Mouse (Mus musculus) myocyte (in vitro differentiated cells): ENCODE results near the gene Asap3. TPM values are rescaled to one million over a fixed set of nuclear protein-coding genes. Genes with fewer than 3 reads are reported as not detected.

Source experiments
- H3K27me3 ChIP-seq: one replicate; pipeline ENCODE4 v1.6.1; 2011; ENCODE audit not compliant: control insufficient read depth, insufficient read depth, insufficient read length
- H3K36me3 ChIP-seq: one replicate; pipeline ENCODE4 v1.6.1; 2011; ENCODE audit not compliant: control insufficient read depth, insufficient read depth
- H3K4me2 ChIP-seq: one replicate; pipeline ENCODE4 v1.6.1; 2011; ENCODE audit warnings: low read depth, control low read depth
- H3K4me3 ChIP-seq: one replicate; pipeline ENCODE4 v1.5.1; 2011; ENCODE audit warnings: mild to moderate bottlenecking, control low read depth, moderate library complexity
- H3K79me2 ChIP-seq: one replicate; pipeline ENCODE4 v1.6.1; 2011; ENCODE audit not compliant: control insufficient read depth, insufficient read depth
- H3ac ChIP-seq: one replicate; pipeline ENCODE4 v1.6.1; 2011; ENCODE audit not compliant: control insufficient read depth, insufficient read length
- CEBPB ChIP-seq: IDR thresholded peaks from 2 replicates; pipeline ENCODE4 v1.6.1; 2011; ENCODE audit warnings: mild to moderate bottlenecking, moderate library complexity; ENCODE audit not compliant: poor library complexity, insufficient read depth, severe bottlenecking
- E2F4 ChIP-seq: IDR thresholded peaks from one replicate; pipeline ENCODE4 v1.6.1; 2011; ENCODE audit warnings: mild to moderate bottlenecking, control low read depth, moderate library complexity; ENCODE audit not compliant: insufficient read depth
- MAX ChIP-seq: IDR thresholded peaks from one replicate; pipeline ENCODE4 v1.6.1; 2011; ENCODE audit warnings: low read depth, mild to moderate bottlenecking, control low read depth
- MYOD1 ChIP-seq, 3 experiments: IDR thresholded peaks; one replicate each; pipeline ENCODE4 v1.6.1; 2011; ENCODE audit warnings: control low read depth in 2 of 3, low read depth in 2 of 3, mild to moderate bottlenecking in 2 of 3, moderate library complexity in 1 of 3; ENCODE audit not compliant: insufficient read length in 2 of 3, control insufficient read depth in 1 of 3
- MYOG ChIP-seq, 3 experiments: IDR thresholded peaks; one replicate each; pipeline ENCODE4 v1.6.1; 2011; ENCODE audit warnings: control low read depth in 2 of 3, low read depth in 2 of 3, mild to moderate bottlenecking in 2 of 3; ENCODE audit not compliant: insufficient read length in 2 of 3, control insufficient read depth in 1 of 3, insufficient read depth in 1 of 3
- POLR2A ChIP-seq: IDR thresholded peaks from one replicate; pipeline ENCODE4 v1.6.1; 2011; ENCODE audit warnings: low read depth, mild to moderate bottlenecking, control low read depth, moderate library complexity; ENCODE audit not compliant: insufficient read length
- POLR2AphosphoS2 ChIP-seq: IDR thresholded peaks from one replicate; pipeline ENCODE4 v1.6.1; 2011; ENCODE audit warnings: low read depth, control low read depth; ENCODE audit not compliant: insufficient read length
- REST ChIP-seq: IDR thresholded peaks from one replicate; pipeline ENCODE4 v1.6.1; 2011; ENCODE audit warnings: mild to moderate bottlenecking, control low read depth, moderate library complexity; ENCODE audit not compliant: insufficient read depth, insufficient read length
- SRF ChIP-seq: IDR thresholded peaks from one replicate; pipeline ENCODE4 v1.6.1; 2011; ENCODE audit warnings: low read depth; ENCODE audit not compliant: control insufficient read depth, insufficient read length
- TCF12 ChIP-seq: IDR thresholded peaks from one replicate; pipeline ENCODE4 v1.6.1; 2011; ENCODE audit warnings: mild to moderate bottlenecking, control low read depth; ENCODE audit not compliant: poor library complexity, insufficient read depth, severe bottlenecking
- TCF3 ChIP-seq: IDR thresholded peaks from one replicate; pipeline ENCODE4 v1.6.1; 2011; ENCODE audit warnings: low read depth, control low read depth; ENCODE audit not compliant: insufficient read length
- USF1 ChIP-seq: IDR thresholded peaks from one replicate; pipeline ENCODE4 v1.6.1; 2011; ENCODE audit warnings: low read depth, mild to moderate bottlenecking, control low read depth, moderate library complexity
- polyA plus RNA-seq: library from polyadenylated mRNA; unstranded; fragments of >200 nt; fragmentation: generic; extraction: Trizol; gene quantifications from one replicate; pipeline ENCODE4 v1.2.1, GENCODE M21; 2012; ENCODE audit warnings: missing spikeins

Asap3 gene
- polyA plus RNA-seq, 1 experiment = 3.9 TPM

GRCm38 (mm10) chr4:136204775-136205174, 1.4 kb upstream of the Asap3 start:
- TF ChIP-seq CEBPB = no peak
- TF ChIP-seq MYOG (IDR thresholded peaks at IDR 0.05; ENCODE audit: control insufficient read depth in 1 of 3, insufficient read depth in 1 of 3, insufficient read length in 2 of 3, low read depth in 2 of 3) = no peak
- TF ChIP-seq MYOD1 (IDR thresholded peaks at IDR 0.05; ENCODE audit: control insufficient read depth in 1 of 3, insufficient read length in 2 of 3, low read depth in 2 of 3) = no peak
- TF ChIP-seq POLR2AphosphoS2 = no peak
- TF ChIP-seq TCF3 = no peak
- no peak for TF ChIP-seq TCF12
- no peaks in the 10 kb centered on the region for H3K27me3 ChIP-seq
- H3K36me3 ChIP-seq = no peaks in the 10 kb centered on the region
- H3K4me2 ChIP-seq = no peak overlapping the region
- no peak overlapping the region for H3K4me3 ChIP-seq
- no peak overlapping the region for H3ac ChIP-seq
- no peaks in the 10 kb centered on the region for H3K79me2 ChIP-seq

- Histone ChIP-seq H3K79me2 (peaks cover 1% of the 10 kb centered on the region), H3ac (peak overlapping the region; percentile 26), H3K4me2 (peak overlapping the region; percentile 89), H3K36me3 (no peaks in the 10 kb centered on the region), H3K4me3 (peak overlapping the region; percentile 40), H3K27me3 (no peaks in the 10 kb centered on the region)
- TF ChIP-seq POLR2A = no peak
- TF ChIP-seq E2F4 = no peak
- no peak for TF ChIP-seq MYOG (IDR thresholded peaks at IDR 0.05; ENCODE audit: control insufficient read depth in 1 of 3, insufficient read depth in 1 of 3, insufficient read length in 2 of 3, low read depth in 2 of 3)
- no peak for TF ChIP-seq TCF12
- no peak for TF ChIP-seq MYOD1 (IDR thresholded peaks at IDR 0.05; ENCODE audit: control insufficient read depth in 1 of 3, insufficient read length in 2 of 3, low read depth in 2 of 3)
- TF ChIP-seq CEBPB = no peak
- no peak for TF ChIP-seq MAX
- no peak for TF ChIP-seq SRF
- TF ChIP-seq REST = no peak
- TF ChIP-seq TCF3 = no peak
- no peak for TF ChIP-seq USF1
- TF ChIP-seq POLR2AphosphoS2 = no peak
Observed at GRCm38 (mm10) chr4:136206943-136207342, 778 bp downstream of the Asap3 start.

GRCm38 (mm10) chr4:136210931-136211330, 4.8 kb downstream of the Asap3 start:
- Histone ChIP-seq H3K79me2 (peaks cover 6% of the 10 kb centered on the region), H3K27me3 (no peaks in the 10 kb centered on the region), H3K36me3 (no peaks in the 10 kb centered on the region), H3ac (no peak overlapping the region), H3K4me3 (no peak overlapping the region), H3K4me2 (peak overlapping the region; percentile 48)
- TF ChIP-seq TCF12 (no peak), CEBPB (no peak), SRF (no peak), MAX (no peak), REST (no peak), E2F4 (no peak), TCF3 (no peak), MYOG (IDR thresholded peaks at IDR 0.05; ENCODE audit: control insufficient read depth in 1 of 3, insufficient read depth in 1 of 3, insufficient read length in 2 of 3, low read depth in 2 of 3) (no peak), POLR2AphosphoS2 (no peak)

GRCm38 (mm10) chr4:136213629-136214028, 7.5 kb downstream of the Asap3 start:
- Histone ChIP-seq H3K27me3 (no peaks in the 10 kb centered on the region), H3K4me3 (no peak overlapping the region), H3K36me3 (no peaks in the 10 kb centered on the region), H3ac (no peak overlapping the region), H3K79me2 (peaks cover 6% of the 10 kb centered on the region), H3K4me2 (no peak overlapping the region)
- TF ChIP-seq POLR2AphosphoS2 (no peak), POLR2A (no peak), MYOG (IDR thresholded peaks at IDR 0.05; ENCODE audit: control insufficient read depth in 1 of 3, insufficient read depth in 1 of 3, insufficient read length in 2 of 3, low read depth in 2 of 3) (no peak), MYOD1 (IDR thresholded peaks at IDR 0.05; ENCODE audit: control insufficient read depth in 1 of 3, insufficient read length in 2 of 3, low read depth in 2 of 3) (no peak), MAX (no peak), SRF (no peak), USF1 (no peak), REST (no peak), TCF3 (no peak), CEBPB (no peak)

GRCm38 (mm10) chr4:136214828-136215227, 8.7 kb downstream of the Asap3 start:
- Histone ChIP-seq H3K36me3 (no peaks in the 10 kb centered on the region), H3K79me2 (peaks cover 6% of the 10 kb centered on the region), H3K4me3 (no peak overlapping the region), H3ac (no peak overlapping the region), H3K27me3 (no peaks in the 10 kb centered on the region), H3K4me2 (no peak overlapping the region)
- no peak for TF ChIP-seq MYOG (IDR thresholded peaks at IDR 0.05; ENCODE audit: control insufficient read depth in 1 of 3, insufficient read depth in 1 of 3, insufficient read length in 2 of 3, low read depth in 2 of 3)
- no peak for TF ChIP-seq TCF3
- no peak for TF ChIP-seq REST
